Mouse (Mus musculus): ENCODE results near the gene Oip5.
"Not testable (repeated sequence)": the region's sequence is repeated elsewhere in the genome, so short reads cannot be mapped to it uniquely, and the experiment has no call there.

DNA sequence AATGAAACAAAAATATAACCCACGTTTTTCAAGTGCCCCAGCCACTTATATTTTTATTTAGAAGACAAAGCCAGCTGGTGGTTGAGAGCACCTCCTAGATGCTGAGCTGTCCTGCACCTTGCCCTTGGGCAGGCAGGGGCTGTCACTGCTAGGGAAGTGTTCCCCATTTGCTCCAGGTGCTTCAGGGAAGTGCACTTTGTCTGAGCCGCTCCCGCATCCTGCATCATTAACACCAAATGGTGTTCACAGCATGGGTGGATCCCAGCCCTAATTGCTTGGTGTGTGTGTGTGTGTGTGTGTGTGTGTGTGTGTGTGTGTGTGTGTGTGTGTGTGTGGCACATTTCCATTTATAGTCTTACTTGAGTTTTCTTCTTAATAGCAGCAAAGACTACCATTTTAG is 16.7 kb downstream of the Oip5 start:
- TF ChIP-seq MAX (IDR thresholded peaks at IDR 0.05; ENCODE audit: low read depth); USF1 (IDR thresholded peaks at IDR 0.05; ENCODE audit: low read depth); POLR2AphosphoS2 (IDR thresholded peaks at IDR 0.05; ENCODE audit: insufficient read length, low read depth); POLR2A (IDR thresholded peaks at IDR 0.05; ENCODE audit: insufficient read length, low read depth); MYOD1 (IDR thresholded peaks at IDR 0.05; ENCODE audit: control insufficient read depth in 1 of 3, insufficient read length in 2 of 3, low read depth in 2 of 3); TCF12 (IDR thresholded peaks at IDR 0.05; ENCODE audit: insufficient read depth, poor library complexity, severe bottlenecking); E2F4 (IDR thresholded peaks at IDR 0.05; ENCODE audit: insufficient read depth); SRF (IDR thresholded peaks at IDR 0.05; ENCODE audit: control insufficient read depth, insufficient read length, low read depth); CEBPB (IDR thresholded peaks at IDR 0.05; ENCODE audit: insufficient read depth, poor library complexity, severe bottlenecking): not testable (repeated sequence)

Measured in myocyte (in vitro differentiated cells).